Mouse (Mus musculus): ENCODE results near the gene Sh3bp2. TPM values are rescaled to one million over a fixed set of nuclear protein-coding genes. Genes with fewer than 3 reads are reported as not detected.

The Sh3bp2 gene
- total RNA-seq, 4 experiments from 2014 or later = 2.6 to 8.7 (median 4.6) TPM

DNA sequence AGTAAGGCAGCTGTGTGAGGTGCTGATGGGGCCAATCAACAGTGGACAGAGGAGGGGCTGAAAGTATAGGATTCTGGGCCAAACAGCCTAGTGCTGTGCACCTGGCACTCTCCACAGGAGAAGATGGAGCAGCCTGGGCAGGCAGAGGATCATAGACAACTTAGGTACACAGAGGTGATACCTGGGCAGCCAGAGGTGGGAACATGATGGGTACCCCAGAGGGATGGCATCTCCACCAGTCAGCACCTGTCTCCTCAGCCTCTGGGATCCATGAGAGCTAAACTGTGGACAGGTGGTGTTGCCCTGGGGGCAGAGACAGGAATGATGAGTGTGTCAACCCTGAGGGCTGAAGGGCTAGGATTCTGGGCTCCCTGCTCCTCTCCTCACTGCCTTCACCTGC, 1.1 kb upstream of the Sh3bp2 start:
- DNase-seq (ENCODE audit: low spot score in 2 of 2) = no peak

DNA sequence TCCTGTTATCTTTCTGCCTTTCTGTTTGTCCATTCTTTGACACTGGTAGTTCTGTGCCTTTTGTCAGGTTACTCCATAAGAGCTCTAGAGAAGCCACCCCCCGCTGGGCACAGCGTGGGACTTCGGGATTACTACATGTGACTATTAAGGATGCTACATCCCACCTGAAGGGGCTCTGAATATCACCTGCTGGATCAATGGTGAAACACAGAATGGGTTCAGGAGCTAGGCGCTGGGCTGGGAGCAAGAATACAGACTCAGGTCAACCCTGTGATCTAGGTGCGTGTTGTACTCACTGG, 788 bp downstream of the Sh3bp2 start:
- DNase-seq (ENCODE audit: low spot score in 2 of 2) = no peak

DNA sequence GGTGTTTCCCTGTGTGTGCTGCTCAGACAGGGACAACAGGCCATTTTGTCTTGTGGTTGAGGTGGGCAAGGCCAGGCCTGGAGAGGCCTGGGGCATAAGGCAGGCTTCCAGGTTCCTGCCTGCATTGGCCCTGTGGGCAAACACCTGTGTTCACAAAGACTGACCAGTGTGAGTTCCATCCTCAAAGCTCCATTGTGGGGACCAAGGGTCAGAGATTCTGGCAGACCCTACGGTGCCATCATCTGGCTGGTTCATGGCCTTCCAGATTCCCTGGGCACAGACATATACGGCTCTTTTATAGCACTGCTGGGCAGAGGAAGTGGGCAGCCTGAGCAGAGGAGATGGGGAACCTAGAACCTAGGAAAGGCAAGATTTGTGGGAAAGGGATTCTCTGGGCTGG, 1.7 kb downstream of the Sh3bp2 start:
- DNase-seq (ENCODE audit: low spot score in 2 of 2) = no peak

DNA sequence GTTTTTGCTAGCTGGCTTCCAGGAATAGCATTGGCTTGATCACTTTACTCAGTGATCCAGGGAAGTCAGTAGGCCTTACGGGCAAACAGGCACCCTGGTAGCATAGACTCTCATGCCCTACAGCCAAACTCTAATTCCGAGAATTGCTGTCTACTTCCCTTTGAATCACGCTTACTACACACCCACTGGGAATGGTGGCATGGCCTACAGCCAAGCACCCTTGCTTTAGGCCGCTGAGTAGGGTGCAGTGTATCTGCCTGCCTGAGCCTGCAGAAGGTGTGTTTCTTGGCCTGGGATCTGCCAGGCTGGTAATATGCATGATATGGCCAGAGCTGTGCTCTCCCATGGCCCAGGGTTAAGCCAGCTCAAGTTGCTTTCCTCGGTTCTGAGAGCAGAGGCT, 3.1 kb downstream of the Sh3bp2 start:
- DNase-seq (ENCODE audit: low spot score in 2 of 2) = no peak

DNA sequence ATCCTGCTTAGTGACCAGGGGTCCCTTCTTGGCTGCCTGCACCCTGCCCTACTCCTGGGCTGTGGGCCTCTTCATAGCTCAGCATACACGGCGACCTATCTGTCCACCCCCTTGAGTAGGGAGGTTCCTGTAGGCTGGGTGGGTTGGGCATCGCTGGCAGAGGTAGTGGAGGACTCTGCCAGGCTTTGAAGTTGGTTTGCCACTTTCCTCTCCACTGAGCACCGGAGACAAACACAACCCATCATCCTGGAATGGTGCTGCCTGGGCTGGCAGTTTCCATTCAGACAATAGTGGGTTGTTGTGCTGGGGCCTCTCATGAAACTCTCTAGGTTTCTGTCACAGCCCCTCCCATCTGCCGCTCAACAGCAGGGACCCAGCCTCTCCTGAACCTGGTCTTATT, 4.5 kb downstream of the Sh3bp2 start:
- DNase-seq (ENCODE audit: low spot score in 2 of 2) = no peak

DNA sequence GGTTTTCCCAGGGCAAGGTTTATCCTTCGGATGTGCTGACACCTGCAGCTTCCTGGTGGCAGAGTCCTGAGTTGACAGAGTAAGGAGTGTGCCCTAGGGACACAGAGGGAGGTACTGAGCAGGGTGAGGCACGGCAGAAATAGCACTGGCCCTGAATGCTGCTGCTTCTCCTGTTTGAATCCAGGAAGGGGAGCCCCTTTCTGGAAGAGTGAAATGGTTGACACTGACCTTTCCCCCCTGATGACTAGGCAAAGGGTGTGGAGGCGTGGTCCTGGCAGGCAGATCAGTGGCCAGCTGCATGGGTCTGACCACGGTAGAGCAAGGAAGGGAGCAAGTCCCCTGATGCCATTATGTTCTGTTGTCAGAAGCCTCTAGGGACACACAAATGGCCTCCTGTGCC, 5.0 kb downstream of the Sh3bp2 start:
- DNase-seq (ENCODE audit: low spot score in 2 of 2) = no peak

DNA sequence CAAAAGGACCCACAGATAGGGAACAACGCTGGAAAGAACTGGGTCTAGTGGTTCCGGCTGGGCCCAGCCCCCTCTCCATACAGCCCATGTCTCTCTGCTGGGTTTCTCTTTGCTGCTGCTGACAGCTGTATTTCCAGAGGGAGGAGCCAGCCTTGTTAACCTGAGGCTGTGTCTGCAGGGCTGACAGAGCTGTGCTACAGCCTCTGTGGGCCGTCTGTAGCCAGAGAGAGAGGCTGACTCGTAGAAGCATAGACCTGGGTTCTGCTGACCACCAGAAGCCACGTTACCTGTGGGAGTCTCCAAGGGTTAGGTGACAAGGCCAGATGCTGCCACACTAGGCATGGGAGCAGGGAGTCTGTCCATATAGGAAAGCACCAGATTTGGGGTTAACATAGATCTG, 7.4 kb downstream of the Sh3bp2 start:
- no peak for DNase-seq (ENCODE audit: low spot score in 2 of 2)

DNA sequence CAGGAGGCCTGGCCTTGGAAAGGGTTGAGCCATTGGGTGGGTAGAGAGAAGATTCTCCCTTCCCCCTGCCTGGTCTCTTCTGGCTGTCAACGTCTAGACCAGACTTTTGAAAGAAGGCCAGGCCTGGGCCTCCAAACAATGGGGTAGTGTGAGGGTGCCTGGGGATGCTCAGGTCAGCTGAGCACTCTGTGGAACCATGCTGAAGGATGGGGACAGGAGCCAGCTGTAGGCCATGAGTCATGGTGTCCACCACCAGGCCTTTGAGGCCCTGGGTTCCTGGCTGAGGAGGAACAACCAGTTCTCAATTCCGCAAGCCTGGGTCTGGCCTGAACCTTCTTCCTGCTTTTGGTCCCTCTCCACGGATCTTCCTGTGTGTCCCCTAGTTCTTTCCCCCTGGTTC, 8.2 kb downstream of the Sh3bp2 start:
- peak in 1 of 2 experiments; percentile 51 for DNase-seq (ENCODE audit: low spot score in 2 of 2)

DNA sequence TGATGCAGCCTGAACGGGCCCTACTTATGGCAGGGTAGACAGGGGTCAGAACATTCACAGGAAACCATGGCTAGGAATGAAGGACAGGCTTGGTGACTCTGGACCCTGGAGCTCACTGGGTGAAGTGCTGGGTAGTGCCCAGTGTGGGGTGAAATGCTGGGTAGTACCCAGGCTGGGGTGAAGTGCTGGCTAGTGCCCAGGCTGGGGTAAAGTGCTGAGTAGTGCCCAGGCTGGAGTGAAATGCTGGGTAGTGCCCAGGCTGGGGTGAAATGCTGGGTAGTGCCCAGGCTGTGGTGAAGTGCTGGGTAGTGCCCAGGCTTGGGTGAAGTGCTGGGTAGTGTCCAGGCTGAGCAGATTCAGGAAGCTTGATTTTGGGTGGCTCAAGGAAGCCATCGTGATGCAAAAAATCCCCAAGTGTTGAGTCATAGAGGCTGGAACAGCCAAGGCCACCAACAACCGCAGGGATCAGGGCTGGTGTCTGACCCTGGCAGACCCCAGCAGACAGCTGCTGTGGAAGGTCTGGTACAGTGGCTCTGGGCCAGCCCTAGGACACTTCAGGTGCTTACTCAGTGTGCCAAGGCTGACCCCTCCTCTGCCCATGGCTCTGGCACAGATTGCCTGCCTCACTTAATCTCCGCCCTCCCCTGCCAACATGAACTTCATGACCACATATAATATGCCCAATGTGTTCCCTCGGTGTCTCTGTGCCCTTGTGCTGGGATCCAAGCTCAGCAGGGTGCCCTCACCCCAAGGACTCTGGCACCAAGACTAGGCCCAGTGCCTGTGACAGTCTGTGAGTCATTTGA, 9.3 kb downstream of the Sh3bp2 start:
- no peak for DNase-seq (ENCODE audit: low spot score in 2 of 2)

DNA sequence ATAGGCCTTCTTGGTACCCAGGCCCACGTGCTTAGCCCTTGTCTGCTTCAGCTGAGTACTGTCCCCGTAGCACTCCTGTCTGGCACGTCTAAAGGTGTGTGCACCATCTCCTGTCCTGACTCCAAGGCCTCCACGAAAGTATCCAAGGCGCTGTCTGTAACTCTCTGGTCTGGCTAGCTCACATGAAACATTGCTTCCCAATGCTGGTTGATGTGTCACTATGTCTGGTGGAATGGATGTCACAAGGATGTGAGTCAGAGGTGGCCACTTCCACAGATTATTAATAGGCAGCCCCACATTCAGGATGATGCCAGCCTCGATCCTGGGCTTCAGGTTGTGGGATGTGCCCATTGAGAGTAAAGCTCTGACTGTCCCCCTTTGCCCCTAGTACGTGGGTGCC, 10.2 kb downstream of the Sh3bp2 start:
- DNase-seq (ENCODE audit: low spot score in 2 of 2) = no peak

DNA sequence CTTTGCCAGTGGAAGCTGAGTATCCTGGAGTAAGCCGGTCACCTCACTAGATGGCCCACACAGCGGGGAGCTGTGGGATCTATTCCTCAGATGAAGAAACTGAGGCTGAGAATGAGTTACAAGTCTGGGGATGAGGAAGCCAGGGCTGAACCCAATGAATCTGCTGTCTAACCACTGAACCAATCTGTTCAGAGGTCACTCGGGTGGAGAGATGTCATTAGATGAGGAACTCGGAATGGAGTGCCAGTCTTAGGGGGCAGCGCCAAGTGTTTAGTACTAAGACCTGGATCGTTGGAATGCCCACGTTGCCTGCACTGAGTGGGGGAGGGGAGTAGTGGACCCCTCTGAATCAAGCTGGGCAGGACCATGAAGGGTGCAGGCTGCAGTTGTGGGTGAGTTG, 12.4 kb downstream of the Sh3bp2 start:
- no peak for DNase-seq (ENCODE audit: low spot score in 2 of 2)

DNA sequence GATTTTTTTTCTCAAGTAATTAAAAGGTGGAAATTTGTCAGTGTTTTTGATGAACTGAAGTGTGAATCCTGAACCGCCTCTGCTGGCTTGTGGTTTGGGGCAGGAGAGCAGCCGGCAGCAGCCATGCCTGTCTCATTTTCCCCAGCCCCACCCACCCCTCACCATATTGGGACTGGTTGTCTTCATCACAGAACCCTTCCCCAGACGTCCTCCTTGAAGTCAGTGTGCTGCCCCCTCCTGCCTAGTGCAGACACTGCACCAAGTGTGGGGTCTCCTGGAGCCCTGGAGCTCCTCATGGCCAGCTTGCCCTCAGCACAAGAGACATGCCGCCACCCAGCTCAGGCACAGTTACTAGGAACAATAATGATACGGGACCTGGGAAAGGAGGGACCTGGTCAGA, 12.9 kb downstream of the Sh3bp2 start:
- no peak for DNase-seq (ENCODE audit: low spot score in 2 of 2)

DNA sequence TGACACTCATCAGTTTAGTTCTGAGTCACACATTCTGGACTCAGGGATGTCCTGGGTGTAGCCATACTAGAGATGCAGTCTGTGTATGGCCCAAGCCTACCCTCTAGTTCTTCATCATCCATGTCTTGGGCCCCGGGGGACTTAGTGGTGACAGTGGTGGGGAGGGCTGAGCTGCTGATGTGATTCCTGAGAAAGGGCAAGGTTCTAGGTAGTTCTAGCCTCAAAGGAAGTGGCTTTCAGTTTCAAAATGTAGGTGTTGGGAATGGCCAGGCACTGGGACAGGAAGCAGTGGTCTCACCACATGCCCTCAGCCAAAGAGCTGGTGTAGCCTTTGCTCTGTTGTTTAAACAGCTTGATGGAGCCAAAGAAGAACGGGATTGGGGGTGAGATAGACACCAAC, 13.5 kb downstream of the Sh3bp2 start:
- DNase-seq (ENCODE audit: low spot score in 2 of 2) = no peak

DNA sequence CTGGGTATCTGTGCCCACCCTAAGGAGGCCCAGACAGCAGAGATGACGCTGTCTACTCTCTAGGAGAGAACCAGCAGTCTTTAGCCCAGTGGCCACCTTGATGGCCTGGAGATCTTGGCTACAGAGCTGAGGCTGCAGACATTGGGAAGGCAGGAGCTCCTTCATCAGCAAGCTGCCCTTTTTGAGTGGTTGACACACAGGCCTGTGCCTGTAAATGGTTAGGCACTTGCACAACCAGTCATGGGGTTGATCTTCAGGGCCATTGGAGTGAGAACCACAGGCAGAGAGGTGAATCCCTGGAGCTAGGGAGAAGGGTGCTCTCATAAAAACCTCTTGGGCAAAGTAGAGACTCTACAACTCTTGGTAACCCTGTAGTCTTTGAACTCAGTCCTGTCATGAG, 16.5 kb downstream of the Sh3bp2 start:
- DNase-seq (ENCODE audit: low spot score in 2 of 2) = no peak

DNA sequence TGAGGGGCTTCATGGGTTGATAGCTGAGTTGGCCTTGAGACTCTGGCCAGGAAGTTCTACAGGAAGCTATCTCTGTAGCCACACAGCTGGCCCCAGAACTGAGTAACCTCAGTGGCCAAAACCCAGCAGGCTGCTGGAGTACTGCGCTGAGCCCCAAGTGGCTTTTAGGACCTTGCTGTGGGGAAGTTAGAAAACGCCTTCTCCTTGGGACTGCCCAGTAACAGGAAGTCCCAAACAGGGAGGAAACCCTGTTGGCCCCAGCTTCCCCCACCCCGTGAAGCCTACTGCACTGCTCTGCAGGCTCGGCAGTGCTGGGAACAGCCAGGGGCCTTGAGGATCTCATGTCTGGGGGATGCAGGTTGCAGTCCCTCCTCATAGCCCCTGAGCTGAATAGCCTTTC, 17.5 kb downstream of the Sh3bp2 start:
- no peak for DNase-seq (ENCODE audit: low spot score in 2 of 2)

DNA sequence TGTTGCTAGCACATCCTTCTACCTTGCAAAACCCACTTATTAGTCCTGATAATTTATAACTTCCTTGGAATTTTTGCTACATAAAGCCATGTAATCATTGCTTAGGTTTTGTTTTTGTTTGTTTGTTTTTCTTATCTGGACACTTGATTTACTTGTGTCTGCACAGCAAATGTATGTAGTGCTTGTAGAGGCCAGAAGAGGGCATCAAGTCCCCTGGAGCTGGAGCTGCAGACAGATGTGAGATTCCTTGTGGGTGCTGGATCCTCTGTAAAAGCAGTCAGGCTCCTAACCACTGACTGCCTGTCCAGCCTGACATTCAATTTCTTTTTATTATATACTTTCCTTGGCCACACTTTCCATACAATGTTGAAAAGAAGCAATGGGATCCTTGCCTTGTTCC, 21.8 kb downstream of the Sh3bp2 start:
- DNase-seq (ENCODE audit: low spot score in 2 of 2) = no peak

DNA sequence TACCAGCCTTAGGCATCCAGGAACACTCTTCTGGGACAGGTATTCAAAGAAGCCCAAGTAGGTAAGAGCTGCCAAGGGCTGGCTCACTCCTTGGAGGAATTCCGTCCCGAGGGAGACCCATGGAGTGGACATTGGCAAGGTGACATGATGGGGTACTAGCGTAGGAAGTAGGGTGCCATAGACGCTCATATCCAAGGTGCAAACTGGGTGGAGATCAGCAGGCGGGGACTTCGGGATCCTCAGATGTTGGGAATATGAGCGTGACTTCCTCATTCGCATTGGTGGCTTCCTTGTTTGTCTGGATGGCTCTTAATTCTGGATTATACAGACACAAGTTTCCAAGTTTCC, 23.5 kb downstream of the Sh3bp2 start:
- DNase-seq (ENCODE audit: low spot score in 2 of 2) = no peak

DNA sequence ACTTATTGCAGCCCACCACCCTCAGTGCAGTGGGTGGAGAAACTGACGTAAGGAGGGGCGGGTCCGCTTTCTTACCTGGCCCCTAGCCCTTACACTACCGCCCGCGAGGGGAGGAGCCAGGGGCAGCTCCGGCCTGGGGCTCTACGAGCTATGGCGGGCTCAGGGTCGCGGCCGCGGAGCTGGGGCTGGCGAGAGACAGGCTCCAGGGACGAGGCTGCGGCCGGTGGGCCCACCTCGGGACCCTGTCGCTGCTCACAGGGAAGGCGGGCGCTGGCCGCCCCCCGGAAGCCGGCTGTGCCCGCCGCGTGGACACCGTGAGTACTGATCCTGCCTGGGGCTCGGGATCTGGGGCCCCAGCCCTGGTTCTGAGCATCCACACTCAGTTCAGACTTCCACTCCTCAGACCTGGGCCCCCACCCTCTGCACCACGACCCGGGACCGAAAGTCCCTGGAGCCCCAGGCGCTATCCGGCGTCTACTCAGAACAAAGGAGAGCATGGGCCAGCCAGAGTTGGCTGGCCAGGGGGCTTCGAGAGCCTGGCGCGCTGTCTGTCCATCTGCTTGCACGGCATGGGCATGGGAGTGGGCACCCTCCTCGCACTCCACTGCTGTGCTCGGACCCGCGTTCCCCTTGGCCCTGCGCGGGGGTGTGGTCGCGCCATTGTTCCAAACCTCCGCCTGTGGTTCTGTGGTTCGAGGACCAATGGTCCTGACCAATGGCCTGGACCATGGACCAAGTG, 24.0 kb downstream of the Sh3bp2 start:
- no peak for DNase-seq (ENCODE audit: low spot score in 2 of 2)

DNA sequence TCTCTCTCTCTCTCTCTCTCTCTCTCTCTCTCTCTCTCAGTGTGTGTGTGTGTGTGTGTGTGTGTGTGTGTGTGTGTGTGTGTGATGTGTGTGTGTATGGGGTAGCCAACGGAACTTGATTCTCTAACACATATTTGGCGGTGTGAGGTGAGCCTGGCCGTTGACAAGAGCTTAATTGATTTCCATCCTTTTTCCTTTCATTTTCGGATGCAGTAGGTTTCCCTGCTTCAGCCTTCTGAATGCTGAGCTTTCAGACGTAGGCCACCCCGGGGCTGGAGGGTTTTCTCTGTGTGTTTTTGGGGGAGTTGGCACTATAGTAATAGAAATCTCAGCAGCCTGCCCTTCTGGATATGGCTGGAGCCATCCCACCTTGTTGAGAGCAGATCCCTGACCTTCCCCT, 24.6 kb downstream of the Sh3bp2 start:
- DNase-seq (ENCODE audit: low spot score in 2 of 2) = no peak

DNA sequence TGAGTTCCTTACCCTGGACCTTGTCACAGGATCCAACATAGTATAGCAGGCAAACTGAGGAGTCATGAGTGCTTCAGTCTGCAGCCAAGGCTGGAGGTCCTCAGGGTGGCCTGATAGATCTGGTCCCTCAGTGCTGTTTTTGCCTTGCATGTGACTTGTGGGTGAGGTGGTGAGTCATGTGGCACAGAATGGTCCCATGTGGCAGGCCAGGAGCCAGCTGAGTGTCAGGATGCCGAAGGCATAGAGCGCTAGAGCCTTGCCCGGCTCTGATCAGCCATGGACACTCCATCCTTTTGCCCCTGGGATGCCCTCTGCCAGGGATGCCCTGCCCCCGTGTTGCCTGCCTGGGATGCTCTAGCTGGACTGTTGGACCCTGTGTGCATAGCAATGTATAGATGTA, 26.2 kb downstream of the Sh3bp2 start:
- DNase-seq (ENCODE audit: low spot score in 2 of 2) = no peak

DNA sequence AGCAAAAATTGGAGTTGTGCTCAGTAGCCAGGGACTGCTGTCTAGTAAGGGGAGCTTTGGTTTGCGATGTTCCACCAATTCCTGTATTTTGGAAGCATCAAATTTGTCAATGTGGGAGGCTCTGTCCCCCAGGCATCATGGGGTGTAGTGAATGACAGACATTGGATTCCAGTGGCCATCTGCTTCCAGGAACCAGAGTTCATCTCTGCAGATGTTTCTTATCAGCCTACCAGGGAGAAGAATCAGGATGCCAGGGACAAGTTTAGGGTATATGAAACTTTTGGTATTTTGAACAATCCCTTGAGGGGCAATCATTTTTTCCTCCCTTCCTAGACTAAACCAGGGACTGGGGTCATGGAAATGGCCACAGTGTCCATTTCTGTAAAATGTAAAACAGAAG, 38.2 kb downstream of the Sh3bp2 start:
- no peak for DNase-seq (ENCODE audit: low spot score in 2 of 2)

DNA sequence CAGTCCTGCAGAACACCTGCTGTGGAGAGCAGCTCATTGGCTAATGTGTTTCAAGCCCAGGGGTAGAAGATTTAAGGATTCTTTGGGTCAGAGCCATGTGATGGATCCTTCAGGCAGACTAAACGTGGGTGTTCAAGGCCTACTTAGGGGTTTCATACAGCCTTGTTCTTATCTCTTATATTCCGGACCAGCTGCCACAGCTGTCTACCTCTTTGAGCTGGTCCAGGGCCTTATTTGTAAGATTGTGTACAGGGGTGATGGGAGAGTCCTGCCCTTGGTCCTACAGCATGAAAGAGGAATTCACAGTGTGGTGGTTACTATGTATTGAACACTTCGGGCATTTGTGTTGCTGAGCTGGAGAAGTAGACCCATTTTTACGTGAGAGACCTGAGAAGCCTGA, 38.7 kb downstream of the Sh3bp2 start:
- DNase-seq (ENCODE audit: low spot score in 2 of 2) = no peak

DNA sequence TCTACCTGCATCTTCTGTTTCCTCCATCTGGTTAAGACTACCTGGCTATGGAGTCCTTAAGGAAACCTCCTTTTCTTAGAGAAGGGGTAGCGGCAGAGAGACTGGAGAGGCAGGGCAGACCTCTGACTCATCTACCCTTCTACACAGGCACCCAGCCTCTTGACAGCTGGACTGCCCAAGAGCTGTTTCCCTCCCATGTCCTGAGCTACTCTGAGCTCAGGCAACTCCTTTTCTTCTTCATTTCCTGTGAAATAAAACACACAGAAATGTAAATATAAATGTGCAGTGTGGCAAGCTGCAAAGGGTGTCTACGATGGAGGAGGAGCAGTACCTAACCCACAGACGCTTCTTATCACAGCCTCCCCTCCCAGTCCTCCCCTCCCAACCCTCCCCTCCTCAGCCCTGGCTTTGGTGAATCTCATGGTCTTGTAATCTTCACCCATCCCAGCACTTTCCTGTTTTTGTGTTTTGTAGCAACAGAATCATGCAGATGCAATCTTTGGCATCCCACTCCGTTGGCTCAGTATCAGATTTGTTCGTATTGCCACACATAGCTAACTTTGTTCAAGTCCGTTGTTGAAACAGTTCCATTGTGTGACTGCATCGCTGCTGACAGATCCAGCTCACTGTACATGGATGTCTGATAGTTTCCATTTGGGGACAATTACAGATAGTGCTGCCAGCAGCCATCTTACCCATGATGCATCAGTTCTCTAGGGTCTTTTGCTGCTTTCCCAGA, 40.1 kb downstream of the Sh3bp2 start:
- peak in 1 of 2 experiments; percentile 62 for DNase-seq (ENCODE audit: low spot score in 2 of 2)
